Mouse (Mus musculus): ENCODE measurements around the gene Lmo2.
"Not testable (repeated sequence)": the region's sequence is repeated elsewhere in the genome, so short reads cannot be mapped to it uniquely, and the experiment has no call there.

Gene Lmo2

GRCm38 (mm10) chr2:103977716-103978115, 19.9 kb downstream of the Lmo2 start:
- no peak for DNase-seq (ENCODE audit: low spot score)

DNA sequence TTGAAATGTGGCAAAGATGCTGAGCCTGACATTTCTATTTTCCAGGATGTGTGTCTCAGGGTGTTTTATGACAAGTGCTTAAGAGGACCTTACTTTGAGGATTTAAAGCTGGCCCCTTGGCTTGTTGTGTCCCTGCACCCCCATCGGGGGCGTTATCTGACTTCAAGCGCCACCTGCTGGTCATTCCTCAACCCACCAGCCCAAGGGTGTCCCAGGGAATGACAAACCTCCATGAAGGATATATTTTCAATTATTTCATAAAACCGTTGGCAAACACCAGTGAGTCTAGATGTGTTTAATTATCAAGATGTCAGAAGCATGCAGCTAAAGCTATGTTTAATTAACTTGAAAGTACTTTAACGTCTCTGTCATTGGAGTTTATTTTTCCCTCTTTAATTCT, 24.5 kb downstream of the Lmo2 start:
- no peak for DNase-seq (ENCODE audit: low spot score)

DNA sequence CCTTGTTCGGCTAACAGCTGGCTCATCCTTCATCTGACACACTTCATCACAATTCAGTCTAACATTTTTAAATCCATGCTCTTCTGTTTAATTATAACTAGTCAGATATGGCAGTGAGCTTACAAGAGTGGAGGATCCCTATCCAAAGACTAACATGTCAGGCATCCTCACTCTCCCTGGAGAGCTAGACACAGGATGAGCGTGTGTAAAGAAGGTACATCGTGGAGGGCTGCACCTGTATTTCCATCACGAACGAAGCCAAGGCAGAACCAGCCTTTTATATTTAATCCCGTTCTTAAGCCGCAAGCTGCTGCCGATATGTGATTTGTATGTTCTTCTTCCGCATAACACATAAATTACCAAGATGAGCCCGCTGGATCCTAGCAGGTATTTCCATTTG, 25.4 kb downstream of the Lmo2 start:
- DNase-seq (ENCODE audit: low spot score) = no peak

GRCm38 (mm10) chr2:103987595-103987994, 29.8 kb downstream of the Lmo2 start:
- DNase-seq (ENCODE audit: low spot score) = not testable (repeated sequence)

DNA sequence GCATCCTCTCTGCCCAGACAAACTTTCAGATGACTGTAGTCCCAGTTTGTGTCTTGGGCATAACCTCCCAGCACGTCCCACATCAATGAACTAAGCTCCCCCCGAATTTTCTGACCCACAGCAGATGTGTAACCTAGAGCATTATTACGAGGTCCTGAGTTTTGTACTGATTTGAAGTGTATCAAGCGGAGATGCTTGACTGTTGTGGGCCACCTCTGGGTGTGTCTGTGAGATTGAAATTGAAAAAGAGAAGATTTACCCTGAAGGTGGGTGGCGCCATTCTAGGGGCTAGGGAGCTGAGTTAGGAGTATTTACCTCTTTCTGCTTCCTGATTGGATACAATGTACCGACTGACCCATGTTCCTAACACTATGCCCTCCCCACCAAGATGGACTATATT, 31.9 kb downstream of the Lmo2 start:
- no peak for DNase-seq (ENCODE audit: low spot score)

DNA sequence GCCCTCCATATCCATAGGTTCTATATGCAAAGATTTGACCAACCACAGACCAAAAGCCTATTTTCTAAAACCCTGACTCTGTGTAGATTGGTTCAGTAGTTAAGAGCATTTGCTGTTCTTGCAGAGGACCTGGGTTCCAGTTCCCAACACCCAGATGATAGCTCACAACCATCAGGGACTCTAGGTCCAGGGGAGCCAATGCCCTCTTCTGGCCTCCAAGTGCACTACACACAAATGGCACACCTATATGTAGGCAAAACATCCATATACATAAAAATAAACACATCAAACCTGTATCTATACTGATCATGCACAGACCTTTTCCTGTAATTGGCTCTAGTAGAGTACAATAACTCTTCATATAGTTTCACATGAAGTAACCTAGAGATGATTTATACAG, 33.5 kb downstream of the Lmo2 start:
- DNase-seq (ENCODE audit: low spot score) = no peak

DNA sequence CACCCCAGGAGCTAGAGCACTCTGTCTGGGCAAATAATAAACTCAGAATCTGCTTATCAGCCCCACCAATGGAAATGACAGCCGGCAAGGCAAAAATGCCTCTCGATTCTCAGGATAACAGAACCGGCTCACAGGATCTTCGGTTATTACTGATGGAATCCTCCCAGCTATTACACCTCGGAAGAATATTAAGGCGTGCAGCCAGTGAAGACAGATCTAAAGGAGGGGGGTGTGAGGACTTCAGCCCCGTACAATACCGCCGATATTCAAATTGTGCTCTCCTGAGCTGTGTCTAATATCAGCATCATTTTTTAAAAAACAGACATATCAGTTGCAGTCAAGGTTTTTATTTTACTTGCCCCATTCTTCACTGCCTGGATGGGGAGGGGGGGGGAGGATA, 34.4 kb downstream of the Lmo2 start:
- no peak for DNase-seq (ENCODE audit: low spot score)

GRCm38 (mm10) chr2:103992618-103993332, 35.0 kb downstream of the Lmo2 start:
- DNase-seq (ENCODE audit: low spot score) = no peak

- DNase-seq (ENCODE audit: low spot score) = no peak
Observed at GRCm38 (mm10) chr2:104001076-104001475, 43.3 kb downstream of the Lmo2 start.

GRCm38 (mm10) chr2:104001861-104002260, 44.1 kb downstream of the Lmo2 start:
- DNase-seq (ENCODE audit: low spot score) = no peak

GRCm38 (mm10) chr2:104002711-104003413, 45.1 kb downstream of the Lmo2 start:
- peak; percentile 44 for DNase-seq (ENCODE audit: low spot score)

GRCm38 (mm10) chr2:104007793-104008519, 50.2 kb downstream of the Lmo2 start:
- no peak for DNase-seq (ENCODE audit: low spot score)

GRCm38 (mm10) chr2:104008853-104009252, 51.1 kb downstream of the Lmo2 start:
- not testable (repeated sequence) for DNase-seq (ENCODE audit: low spot score)

GRCm38 (mm10) chr2:104023096-104023495, 65.3 kb downstream of the Lmo2 start:
- no peak for DNase-seq (ENCODE audit: low spot score)

DNA sequence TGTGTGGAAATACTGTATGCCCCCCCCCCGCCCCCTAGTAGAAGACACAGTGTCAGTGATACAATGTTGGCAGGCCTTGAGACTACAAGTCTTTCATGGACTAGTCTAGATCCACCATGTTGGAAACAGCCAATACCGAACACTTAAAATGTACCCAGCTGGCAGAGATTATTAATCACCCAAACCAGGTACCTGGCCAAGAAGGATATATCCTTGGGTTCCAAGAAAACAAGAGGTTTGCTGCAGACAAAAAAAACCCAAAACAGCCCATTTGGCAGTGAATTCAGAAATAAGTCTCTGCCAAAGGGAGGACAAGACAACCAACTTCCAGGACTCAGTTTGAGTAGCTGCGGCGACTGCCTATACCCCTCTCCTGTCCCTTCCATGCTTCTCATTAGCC, 66.9 kb downstream of the Lmo2 start:
- DNase-seq (ENCODE audit: low spot score) = no peak

DNA sequence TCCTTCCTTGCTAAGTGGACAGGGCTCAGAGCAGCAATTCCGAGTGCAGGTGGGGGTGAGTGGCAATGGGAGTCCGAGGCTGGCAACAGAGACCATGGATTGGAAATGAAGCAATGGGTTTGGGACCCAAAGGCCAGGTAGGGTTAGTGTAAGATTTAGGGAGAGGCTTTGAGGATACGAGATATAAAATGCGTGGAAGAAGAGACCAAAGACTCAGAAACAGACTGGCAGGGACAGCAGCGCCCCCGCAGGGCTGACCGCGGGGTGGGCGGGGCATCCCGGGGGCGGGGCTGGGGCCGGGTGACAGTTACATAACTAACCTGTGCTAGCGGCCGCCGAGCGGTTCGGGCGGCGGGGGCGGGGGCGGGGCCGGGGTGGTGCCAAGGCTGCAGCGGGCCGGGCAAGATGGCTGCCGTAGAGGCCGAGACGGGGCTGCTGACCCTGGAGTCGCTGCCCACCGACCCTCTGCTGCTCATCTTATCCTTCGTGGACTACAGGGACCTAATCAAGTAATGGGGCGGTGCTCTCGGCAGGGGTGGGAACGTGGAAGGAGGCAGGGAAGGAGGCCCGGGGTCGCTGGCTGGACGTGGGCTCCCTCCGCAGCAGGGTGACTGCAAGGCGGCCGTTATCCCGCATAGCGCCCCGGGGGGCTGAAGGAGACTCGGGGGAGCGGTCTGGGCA, 69.8 kb downstream of the Lmo2 start, which contains the start of gene Fbxo3:
Gene Fbxo3, plus strand, starts transcription at position 264 of the 681 bp plus-strand sequence.
- DNase-seq (ENCODE audit: low spot score) = peak; percentile 65

- DNase-seq (ENCODE audit: low spot score) = no peak
Observed at GRCm38 (mm10) chr2:104028139-104028723, 70.4 kb downstream of the Lmo2 start, which contains the start of gene 4931422A03Rik. Gene 4931422A03Rik (minus strand): TSS chr2:104028361.

- DNase-seq (ENCODE audit: low spot score) = no peak
Observed at GRCm38 (mm10) chr2:104029074-104029473, 71.3 kb downstream of the Lmo2 start.

GRCm38 (mm10) chr2:104030381-104030780, 72.6 kb downstream of the Lmo2 start:
- no peak for DNase-seq (ENCODE audit: low spot score)

Data from layer of hippocampus, adult 9-10 months (tissue).